8 mouse cellular contexts compared by ENCODE assay signal in the genomic region with DNA sequence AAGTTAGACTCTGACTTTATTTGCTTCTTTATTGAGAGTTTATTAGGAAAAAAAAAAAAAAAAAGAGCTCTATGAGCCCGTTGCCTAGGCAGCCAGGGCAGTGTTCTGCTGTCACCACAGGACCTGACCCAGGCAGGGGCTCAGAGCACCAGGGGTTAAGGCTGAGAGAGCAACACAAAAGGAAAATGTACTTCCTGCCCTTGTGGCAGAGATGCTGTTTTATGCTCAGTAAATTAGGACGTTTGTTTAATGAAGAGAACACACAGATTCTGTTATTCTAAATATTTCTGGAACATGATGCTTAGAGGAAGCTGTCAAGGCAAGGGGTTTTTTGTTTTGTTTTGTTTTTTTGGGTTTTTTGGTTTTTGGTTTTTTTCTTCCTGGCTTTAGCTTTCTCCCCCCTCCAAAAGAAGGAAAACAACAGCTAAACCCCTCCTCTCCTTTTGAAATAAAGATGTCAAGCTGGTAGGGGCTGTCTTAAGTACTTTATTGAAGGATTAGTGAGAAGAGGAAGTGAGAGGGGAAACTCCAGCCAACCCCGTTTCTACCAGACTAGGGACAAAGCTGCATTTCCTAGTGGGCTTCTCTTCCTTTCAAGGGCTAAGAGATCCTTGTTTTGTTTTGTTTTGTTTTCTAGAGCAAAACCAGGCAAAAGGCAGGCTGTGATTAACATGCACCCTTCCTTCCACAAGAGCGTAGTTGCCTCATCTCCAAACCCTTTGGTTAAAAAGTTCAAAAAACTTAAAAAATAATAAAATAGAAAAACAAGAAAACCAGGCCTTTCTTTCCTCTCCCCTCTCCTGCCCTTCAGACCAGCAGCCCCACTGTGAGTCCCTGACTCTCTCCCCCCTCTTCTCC. TPM values are rescaled to one million over a fixed set of nuclear protein-coding genes. Genes with fewer than 3 reads are reported as not detected.
DNase-seq lines count a peak whose midpoint lies in the region; ATAC-seq and TF ChIP-seq lines count a peak whose summit lies in the region.

No protein-coding gene starts in this region.

- peak overlapping the region; percentile 96; the same call in 1 of the 2 replicates for H3K4me3 ChIP-seq in layer of hippocampus, adult 2 months
- H3K4me3 ChIP-seq in myocyte = peak overlapping the region; percentile 94

- no peak for DNase-seq in layer of hippocampus, adult 2 months (ENCODE audit: low spot score in 2 of 2)
- no peak for DNase-seq in layer of hippocampus, postnatal 36 days
- peak; percentile 49 for DNase-seq in brain, embryonic 14.5 days (ENCODE audit: low read depth)
- DNase-seq in gastrocnemius, postnatal 4 days (ENCODE audit: low spot score in 2 of 2) = no peak
- DNase-seq in Muller cell, postnatal 12 days (ENCODE audit: inconsistent ontology term) = no peak

- H3K4me2 ChIP-seq in myocyte (ENCODE audit: low read depth) = peak overlapping the region; percentile 92

- TF ChIP-seq CTCF in layer of hippocampus, adult 2 months (conservative IDR thresholded peaks at IDR 0.05) = no peak
- TF ChIP-seq CTCF in brain, embryonic 14.5 days (IDR thresholded peaks at IDR 0.05; ENCODE audit: borderline replicate concordance, extremely low read depth, insufficient read depth, insufficient read length) = no peak

- H3K79me2 ChIP-seq in myocyte (ENCODE audit: control insufficient read depth, insufficient read depth) = peaks cover 81% of the 10 kb centered on the region

- H3K27ac ChIP-seq in layer of hippocampus, adult 2 months = peak overlapping the region; percentile 89

- peaks cover 5% of the 10 kb centered on the region for H3K36me3 ChIP-seq in myocyte (ENCODE audit: control insufficient read depth, insufficient read depth)

- H3K27me3 ChIP-seq in myocyte (ENCODE audit: control insufficient read depth, insufficient read depth, insufficient read length) = no peaks in the 10 kb centered on the region

- no peak for TF ChIP-seq POLR2A in brain, embryonic 14.5 days (IDR thresholded peaks at IDR 0.05; ENCODE audit: borderline replicate concordance, extremely low read depth, insufficient read depth, insufficient read length, poor library complexity, severe bottlenecking)
- peak; percentile 24 for TF ChIP-seq POLR2A in myocyte (IDR thresholded peaks at IDR 0.05; ENCODE audit: insufficient read length, low read depth)

- peak overlapping the region; percentile 60 for H3ac ChIP-seq in myocyte (ENCODE audit: control insufficient read depth, insufficient read length)

- ATAC-seq in inflammation-experienced regulatory T-cells, adult 6 months = peak; percentile 9
- ATAC-seq in megakaryocyte-erythroid progenitor cell, adult 5-6 weeks (replicated peaks; ENCODE audit: low FRiP score, low TSS enrichment, poor library complexity, severe bottlenecking) = no peak

TF ChIP-seq in myocyte, 11 proteins besides CTCF, POLR2A, EP300 and RAD21:
- TF ChIP-seq CEBPB (IDR thresholded peaks at IDR 0.05; ENCODE audit: insufficient read depth, poor library complexity, severe bottlenecking) = no peak
- TF ChIP-seq POLR2AphosphoS2 (IDR thresholded peaks at IDR 0.05; ENCODE audit: insufficient read length, low read depth) = peak; percentile 60
- TF ChIP-seq TCF12 (IDR thresholded peaks at IDR 0.05; ENCODE audit: insufficient read depth, poor library complexity, severe bottlenecking) = no peak
- TF ChIP-seq USF1 (IDR thresholded peaks at IDR 0.05; ENCODE audit: low read depth) = no peak

RNA-seq across cellular contexts. Expression of a gene that starts 3.2 kb away (rescaled TPM):
- 10 to 100 TPM; 88.3 to 96.3 TPM for total RNA-seq in layer of hippocampus, adult 2 months (2021)
- total RNA-seq in layer of hippocampus, postnatal 36 days (2021) = 100 to 1,000 TPM in 1 of 2 experiments, 10 to 100 TPM in 1; 92.4 to 103 TPM
- polyA plus RNA-seq in brain, embryonic 14.5 days (2012; rRNA removed) = 12.1 and 29.9 TPM in 2 replicates
- polyA plus RNA-seq in inflammation-experienced regulatory T-cells, adult 6 months (2017; shearing (Covaris generic)) = 100 to 1,000 TPM; 218 to 293 (median 259) TPM
- 466 TPM for polyA plus RNA-seq in myocyte (2012; fragmentation: generic; extraction: Trizol)
- 98.3 and 144 TPM in 2 replicates for total RNA-seq in megakaryocyte-erythroid progenitor cell, adult 5-6 weeks (2014; fragmentation: Nextera tagmentation)
- total RNA-seq in megakaryocyte-erythroid progenitor cell, adult 5-6 weeks (2017) = 195 and 198 TPM in 2 replicates
- total RNA-seq in gastrocnemius, postnatal 4 days (2021) = 100 to 1,000 TPM; 171 to 187 TPM
